Mouse (Mus musculus) CD4-positive, CD25-positive, alpha-beta regulatory T cell, adult 4 months (primary cell): ENCODE results near the gene Rictor. TPM values are rescaled to one million over a fixed set of nuclear protein-coding genes. Genes with fewer than 3 reads are reported as not detected.
"Not testable (repeated sequence)": the region's sequence is repeated elsewhere in the genome, so short reads cannot be mapped to it uniquely, and the experiment has no call there.

Source experiments
- ATAC-seq: one replicate; pipeline ENCODE4 v1.8.0; 2017
- polyA plus RNA-seq, 2 experiments: library from polyadenylated mRNA; unstranded; fragments of 100-300 nt; shearing (Covaris generic); gene quantifications; one replicate each; pipeline ENCODE4 v1.2.1; 2017

The Rictor gene
- polyA plus RNA-seq, 2 experiments from 2014 or later, result 27.3 to 30.9 TPM

DNA sequence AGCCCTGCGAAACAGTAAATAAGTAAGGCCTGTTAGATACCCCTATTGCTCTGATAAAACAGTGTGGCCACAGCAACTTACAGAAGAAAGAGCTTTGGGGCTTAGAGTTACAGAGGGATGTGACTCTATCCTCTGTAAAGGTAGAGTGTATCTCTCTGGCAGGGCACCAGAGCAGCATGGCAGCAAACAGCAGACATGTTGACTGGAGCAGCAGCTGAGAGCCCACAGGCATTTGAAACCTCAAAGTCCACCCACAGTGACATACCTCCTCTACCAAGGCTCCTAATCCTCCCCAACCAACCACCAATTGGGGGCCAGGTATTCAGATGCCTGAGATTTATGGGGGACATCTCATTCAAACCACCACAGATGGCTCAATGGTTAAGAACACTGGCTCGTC lies 31.0 kb downstream of the Rictor start:
- ATAC-seq, result no peak

DNA sequence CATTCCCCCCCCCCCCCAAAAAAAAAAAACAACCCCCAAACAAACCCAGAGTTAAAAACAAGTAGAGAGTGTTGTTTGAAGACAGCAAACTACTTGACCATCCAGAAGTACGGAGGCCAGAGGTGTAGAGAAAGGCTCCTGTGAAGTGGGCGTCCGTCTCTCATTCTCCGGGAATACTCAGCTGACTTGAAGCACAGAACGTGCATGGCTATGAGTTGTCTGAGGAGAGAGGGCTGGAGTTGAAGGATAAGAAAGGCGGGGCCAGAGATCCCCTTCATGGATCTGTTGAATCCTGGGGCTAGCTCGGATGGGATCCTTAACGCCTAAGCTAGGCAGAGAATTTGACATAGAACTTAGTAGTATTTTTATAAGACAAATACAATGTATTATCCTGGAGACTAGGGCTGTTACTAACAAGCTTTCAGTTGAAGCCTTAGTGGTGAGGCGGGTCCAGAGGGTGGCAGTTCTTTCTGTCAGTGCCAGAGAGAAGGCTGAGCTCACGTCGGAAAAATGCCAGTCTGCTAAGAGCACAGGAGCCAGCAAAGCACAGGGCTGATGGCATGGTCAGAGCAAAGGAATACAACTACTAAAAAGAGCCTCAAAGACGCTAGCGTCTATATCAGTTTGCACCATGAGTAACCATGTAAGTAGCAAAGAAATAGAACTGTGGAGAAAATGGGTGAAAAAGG lies 34.3 kb downstream of the Rictor start:
- ATAC-seq, result no peak

GRCm38 (mm10) chr15:6743723-6744122 lies 35.5 kb downstream of the Rictor start:
- no peak for ATAC-seq

DNA sequence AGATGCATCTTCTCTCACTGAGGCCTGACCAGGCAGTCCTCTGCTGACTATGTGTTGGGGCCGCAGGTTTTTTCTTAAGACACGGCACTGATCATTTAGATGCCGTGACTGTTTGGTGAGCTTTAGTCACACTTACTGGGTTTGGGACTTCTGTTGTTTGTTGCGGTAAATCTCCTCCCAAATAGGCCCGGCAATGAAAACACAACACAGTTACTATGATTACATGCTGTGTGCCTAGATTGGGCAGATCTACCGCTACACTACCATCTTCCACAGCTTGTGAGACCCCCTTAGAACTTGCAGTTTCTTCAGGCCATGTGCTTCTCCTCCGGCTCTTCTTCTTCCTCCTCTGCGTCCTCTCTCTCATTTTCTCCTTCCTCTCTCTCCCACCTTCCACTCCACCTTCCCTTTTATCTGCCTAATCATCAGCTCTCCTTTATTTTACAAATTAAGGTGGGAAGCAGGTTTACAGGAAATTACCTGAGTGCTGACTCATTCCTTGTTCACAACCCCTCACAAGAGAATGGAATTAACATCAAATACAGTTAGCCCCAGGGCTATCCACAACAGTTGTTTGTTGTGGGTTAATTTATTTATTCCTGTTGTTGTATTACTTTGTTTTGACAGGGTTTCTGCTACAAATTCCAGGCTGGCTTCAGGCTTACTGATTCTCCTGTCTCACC lies 38.3 kb downstream of the Rictor start:
- ATAC-seq, result not testable (repeated sequence)

DNA sequence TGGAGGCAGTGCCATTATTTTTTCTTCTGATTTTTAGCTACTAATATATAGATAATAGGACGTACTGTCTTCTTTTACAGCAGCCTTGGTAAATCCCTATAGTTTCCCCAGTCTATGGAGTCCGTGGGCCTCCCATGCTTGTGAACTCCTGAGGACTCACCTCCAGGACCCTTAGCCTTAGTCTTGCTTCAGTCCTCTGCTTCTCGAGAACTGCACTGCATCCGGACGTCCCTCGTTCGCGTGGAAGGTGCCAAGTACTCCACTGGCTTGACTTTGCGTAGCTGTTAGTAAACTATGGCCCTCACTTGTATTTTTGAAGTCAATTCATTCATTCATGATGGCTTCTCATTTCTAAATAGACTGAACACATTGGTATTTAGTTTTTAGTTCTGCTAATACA lies 38.8 kb downstream of the Rictor start:
- ATAC-seq, result no peak

GRCm38 (mm10) chr15:6754400-6754799 lies 46.2 kb downstream of the Rictor start:
- no peak for ATAC-seq

- no peak for ATAC-seq
Measured at GRCm38 (mm10) chr15:6772265-6772664, 64.1 kb downstream of the Rictor start.

DNA sequence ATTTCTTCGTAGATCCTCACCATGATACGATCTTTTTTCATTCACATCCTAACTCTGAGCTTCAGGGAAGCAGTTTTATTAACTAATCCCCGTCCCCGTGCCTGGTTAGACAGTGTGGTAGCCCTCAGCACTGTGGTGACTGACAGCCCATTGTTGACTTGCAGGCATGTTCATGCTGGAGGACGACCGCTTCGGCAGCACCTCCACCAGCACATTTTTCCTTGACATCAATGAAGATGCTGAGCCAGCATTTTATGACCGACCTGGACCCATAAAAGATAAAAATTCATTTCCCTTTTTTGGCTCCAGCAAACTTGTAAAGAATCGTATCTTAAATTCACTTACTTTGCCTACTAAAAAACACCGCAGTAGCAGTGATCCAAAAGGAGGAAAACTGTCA lies 78.0 kb downstream of the Rictor start:
- ATAC-seq, result no peak

- ATAC-seq, result no peak
Measured at GRCm38 (mm10) chr15:6787236-6787635, 79.1 kb downstream of the Rictor start.

DNA sequence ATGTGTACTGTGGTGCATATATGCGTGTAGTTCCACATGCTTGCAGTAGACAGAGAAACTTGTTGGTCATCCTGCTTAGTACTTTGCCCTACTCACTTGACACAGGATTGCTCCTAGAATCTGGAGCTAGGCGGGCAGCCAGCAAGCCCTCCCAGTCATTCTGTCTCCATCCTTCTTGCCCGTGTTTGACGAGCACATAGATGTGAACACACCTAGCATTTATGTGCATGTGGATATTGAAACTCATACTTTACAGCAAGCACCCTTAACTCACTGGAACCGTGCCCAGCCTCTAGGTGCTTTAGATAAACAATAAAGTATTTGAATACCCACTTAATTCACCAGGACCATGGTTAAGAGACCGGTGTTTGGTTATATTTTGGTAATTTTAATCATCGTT lies 81.8 kb downstream of the Rictor start:
- no peak for ATAC-seq

- no peak for ATAC-seq
Measured at GRCm38 (mm10) chr15:6791648-6792047, 83.5 kb downstream of the Rictor start.

GRCm38 (mm10) chr15:6792846-6793245 lies 84.7 kb downstream of the Rictor start:
- ATAC-seq, result no peak

DNA sequence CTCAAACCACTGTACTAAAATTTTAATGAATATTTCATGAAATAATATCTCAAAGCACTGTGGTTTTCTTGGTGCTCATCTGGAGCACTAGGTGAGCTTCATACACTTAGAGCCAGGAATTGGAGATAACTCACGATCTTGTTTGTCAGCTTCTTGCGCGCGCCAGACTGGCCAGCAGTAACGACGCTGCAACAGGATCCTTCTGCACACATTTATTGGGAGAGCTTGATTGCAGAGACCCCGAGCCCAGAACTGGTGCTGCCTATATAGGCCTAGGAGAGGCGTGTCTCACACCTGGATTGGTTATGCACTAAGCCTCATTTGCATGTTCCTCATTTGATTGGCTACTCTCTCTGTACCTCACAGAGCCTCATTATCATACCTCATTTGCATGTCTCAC lies 93.0 kb downstream of the Rictor start:
- ATAC-seq, result not testable (repeated sequence)

GRCm38 (mm10) chr15:6815807-6816206 lies 107.6 kb downstream of the Rictor start:
- no peak for ATAC-seq

- no peak for ATAC-seq
Measured at GRCm38 (mm10) chr15:6840199-6840598, 132.0 kb downstream of the Rictor start.

DNA sequence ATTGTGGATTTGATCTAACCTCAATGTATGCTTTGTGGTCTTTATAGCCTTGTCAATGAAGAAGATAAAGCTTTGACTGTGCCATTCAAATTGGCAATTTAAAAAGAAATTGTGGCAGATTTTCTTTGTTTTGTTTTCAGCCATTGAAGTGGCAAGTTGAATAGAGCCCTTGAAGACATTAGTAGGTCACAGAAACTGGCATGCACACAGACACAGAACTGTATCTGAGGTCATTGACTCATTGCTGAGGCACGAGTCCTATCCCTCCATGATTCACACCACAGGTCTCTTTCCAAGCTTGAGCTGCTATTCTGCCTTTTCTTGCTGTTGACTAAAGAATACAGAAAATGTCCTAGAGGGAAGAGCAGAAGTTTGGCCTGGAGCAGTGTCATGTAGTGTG lies 141.7 kb downstream of the Rictor start:
- no peak for ATAC-seq

Other genes starting within 250 kb of the Rictor start
- gene Fyb, start 185.5 kb upstream of the Rictor start, polyA plus RNA-seq, result 100 to 1,000 TPM; 684 to 751 TPM
- not detected for gene Osmr, start 166.6 kb downstream of the Rictor start, polyA plus RNA-seq